Mouse (Mus musculus): ENCODE data around the gene C1s2.

- no peak for TF ChIP-seq ZC3H11A (IDR thresholded peaks at IDR 0.05; ENCODE audit: borderline replicate concordance, low read depth, low read length)
- no peak for TF ChIP-seq ZNF384 (IDR thresholded peaks at IDR 0.05; ENCODE audit: low read depth, low read length)
- TF ChIP-seq HCFC1 (IDR thresholded peaks at IDR 0.05; ENCODE audit: borderline replicate concordance, insufficient read depth, low read length): no peak
- TF ChIP-seq MAFK (IDR thresholded peaks at IDR 0.05; ENCODE audit: insufficient read depth, low read depth, low read length): no peak
- TF ChIP-seq CHD2 (IDR thresholded peaks at IDR 0.05; ENCODE audit: low read depth, low read length): no peak
These were observed 28.4 kb upstream of the C1s2 start for GRCm38 (mm10) chr6:124664256-124664655.

All from ES-E14 (cell line).